Mouse (Mus musculus) midbrain, embryonic 13.5 days (tissue): ENCODE measurements around the gene Selenof. TPM values are rescaled to one million over a fixed set of nuclear protein-coding genes. Genes with fewer than 3 reads are reported as not detected.
"Not testable (repeated sequence)": the region's sequence is repeated elsewhere in the genome, so short reads cannot be mapped to it uniquely, and the experiment has no call there.

Experiments used
- ATAC-seq: fragments of 200-750 bp; cut with Nextera tagmentation; 2 replicates; pipeline ENCODE4 v1.8.0; 2017; ENCODE audit warnings: mild to moderate bottlenecking, moderate TSS enrichment, moderate library complexity
- H3K27ac ChIP-seq: fragments of 300-500 bp; sonication (generic); 2 replicates; pipeline ENCODE4 v1.5.1; 2015; ENCODE audit warnings: inconsistent platforms, mild to moderate bottlenecking, moderate library complexity
- H3K27me3 ChIP-seq: fragments of 300-500 bp; sonication (generic); 2 replicates; pipeline ENCODE4 v1.6.1; 2015; ENCODE audit warnings: mild to moderate bottlenecking, inconsistent platforms
- H3K36me3 ChIP-seq: fragments of 300-500 bp; sonication (generic); 2 replicates; pipeline ENCODE4 v1.6.1; 2015; ENCODE audit warnings: mild to moderate bottlenecking, inconsistent platforms
- H3K4me1 ChIP-seq: fragments of 300-500 bp; sonication (generic); replicated peaks from 2 replicates; pipeline ENCODE4 v1.6.1; 2015; ENCODE audit warnings: inconsistent platforms
- H3K4me2 ChIP-seq: fragments of 300-500 bp; sonication (generic); replicated peaks from 2 replicates; pipeline ENCODE4 v1.6.1; 2015; ENCODE audit warnings: moderate library complexity, mild to moderate bottlenecking, inconsistent platforms
- H3K4me3 ChIP-seq: fragments of 300-500 bp; sonication (generic); replicated peaks from 2 replicates; pipeline ENCODE4 v1.5.1; 2015; ENCODE audit warnings: mild to moderate bottlenecking, inconsistent platforms
- H3K9ac ChIP-seq: fragments of 300-500 bp; sonication (generic); replicated peaks from 2 replicates; pipeline ENCODE4 v1.6.1; 2015; ENCODE audit warnings: mild to moderate bottlenecking, inconsistent platforms
- H3K9me3 ChIP-seq: fragments of 300-500 bp; sonication (generic); 2 replicates; pipeline ENCODE4 v1.6.1; 2016; ENCODE audit warnings: mild to moderate bottlenecking, inconsistent platforms
- WGBS: fragments of 180-500 bp; shearing (Covaris S2); methylation state at CpG from one replicate; pipeline ENCODE4 v1.1.7; 2015; 5-methylcytosine and 5-hydroxymethylcytosine counted together
- polyA plus RNA-seq: library from polyadenylated mRNA; unstranded; fragments of >200 nt; fragmentation: Nextera tagmentation; extraction: Ambion mirVana; gene quantifications from 2 replicates; pipeline ENCODE4 v1.2.1, GENCODE M21; 2015

The Selenof gene
- polyA plus RNA-seq, 1 experiment from 2014 or later = 518 TPM

GRCm38 (mm10) chr3:144584789-144585553 is 14.9 kb downstream of the Selenof start:
- Histone ChIP-seq H3K9ac (no peak overlapping the region), H3K4me3 (no peak overlapping the region), H3K4me1 (peaks cover 10% of the 10 kb centered on the region), H3K27ac (no peak overlapping the region), H3K4me2 (no peak overlapping the region), H3K36me3 (peaks cover 39% of the 10 kb centered on the region), H3K9me3 (no peaks in the 10 kb centered on the region), H3K27me3 (no peaks in the 10 kb centered on the region)
- 88% methylated on average over 6 of the region's 6 CpGs for WGBS
- no peak for ATAC-seq

GRCm38 (mm10) chr3:144586731-144587130 is 16.6 kb downstream of the Selenof start:
- peaks cover 10% of the 10 kb centered on the region for H3K4me1 ChIP-seq
- H3K27ac ChIP-seq = no peak overlapping the region
- H3K9me3 ChIP-seq = no peaks in the 10 kb centered on the region
- no peak overlapping the region for H3K4me2 ChIP-seq
- ATAC-seq = no peak
- H3K4me3 ChIP-seq = no peak overlapping the region
- H3K27me3 ChIP-seq = no peaks in the 10 kb centered on the region
- H3K36me3 ChIP-seq = peaks cover 40% of the 10 kb centered on the region
- WGBS = 92% methylated on average over 7 of the region's 7 CpGs
- H3K9ac ChIP-seq = no peak overlapping the region

- Histone ChIP-seq H3K4me1 (peaks cover 7% of the 10 kb centered on the region; the same call in 1 of the 2 replicates), H3K9ac (no peak overlapping the region), H3K27ac (no peak overlapping the region), H3K4me3 (no peak overlapping the region), H3K36me3 (peaks cover 28% of the 10 kb centered on the region), H3K9me3 (no peaks in the 10 kb centered on the region), H3K27me3 (no peaks in the 10 kb centered on the region), H3K4me2 (no peak overlapping the region)
- WGBS = 82% methylated on average over 8 of the region's 8 CpGs
- ATAC-seq = no peak
Observed at GRCm38 (mm10) chr3:144589189-144589890, 19.2 kb downstream of the Selenof start.

GRCm38 (mm10) chr3:144592992-144593785 is 23.1 kb downstream of the Selenof start:
- Histone ChIP-seq H3K9ac (no peak overlapping the region), H3K4me2 (no peak overlapping the region), H3K4me1 (peaks cover 18% of the 10 kb centered on the region), H3K27ac (no peak overlapping the region), H3K9me3 (no peaks in the 10 kb centered on the region), H3K36me3 (peaks cover 31% of the 10 kb centered on the region), H3K4me3 (no peak overlapping the region), H3K27me3 (no peaks in the 10 kb centered on the region)
- ATAC-seq = no peak
- WGBS = 78% methylated on average over 9 of the region's 9 CpGs

- Histone ChIP-seq H3K9ac (no peak overlapping the region), H3K4me3 (no peak overlapping the region), H3K9me3 (no peaks in the 10 kb centered on the region), H3K27me3 (no peaks in the 10 kb centered on the region), H3K4me2 (no peak overlapping the region), H3K4me1 (peaks cover 14% of the 10 kb centered on the region), H3K36me3 (peaks cover 25% of the 10 kb centered on the region; the same call in 1 of the 2 replicates), H3K27ac (no peak overlapping the region)
- 45% methylated on average over 4 of the region's 4 CpGs for WGBS
- peak; percentile 62; the same call in 1 of the 2 replicates for ATAC-seq
Observed at GRCm38 (mm10) chr3:144597121-144597520, 27.0 kb downstream of the Selenof start.

- no peaks in the 10 kb centered on the region for H3K9me3 ChIP-seq
Observed at GRCm38 (mm10) chr3:144597790-144598467, 27.8 kb downstream of the Selenof start.

GRCm38 (mm10) chr3:144602413-144602812 is 32.3 kb downstream of the Selenof start:
- Histone ChIP-seq H3K4me1 (peaks cover 10% of the 10 kb centered on the region), H3K9ac (no peak overlapping the region), H3K27ac (no peak overlapping the region), H3K36me3 (peaks cover 9% of the 10 kb centered on the region; the same call in 1 of the 2 replicates), H3K4me2 (no peak overlapping the region), H3K4me3 (no peak overlapping the region), H3K27me3 (no peaks in the 10 kb centered on the region), H3K9me3 (no peaks in the 10 kb centered on the region)
- 75% methylated on average over 4 of the region's 4 CpGs for WGBS
- ATAC-seq = no peak

More at GRCm38 (mm10) chr3:144597790-144598467, 27.8 kb downstream of the Selenof start:
- no peaks in the 10 kb centered on the region for H3K27me3 ChIP-seq
- H3K36me3 ChIP-seq = peaks cover 25% of the 10 kb centered on the region; the same call in 1 of the 2 replicates
- 0 out of 2 replicates have a peak overlapping the region, but pooled peaks have one; percentile 6 for H3K27ac ChIP-seq
- H3K9ac ChIP-seq = no peak overlapping the region
- ATAC-seq = peak; percentile 62; the same call in 1 of the 2 replicates
- no peak overlapping the region for H3K4me2 ChIP-seq
- peaks cover 14% of the 10 kb centered on the region for H3K4me1 ChIP-seq
- WGBS = 33% methylated on average over 12 of the region's 12 CpGs
- H3K4me3 ChIP-seq = no peak overlapping the region

GRCm38 (mm10) chr3:144602819-144603218 is 32.7 kb downstream of the Selenof start:
- no peak overlapping the region for H3K4me3 ChIP-seq
- ATAC-seq = no peak
- WGBS = 82% methylated on average over 7 of the region's 7 CpGs
- H3K4me2 ChIP-seq = no peak overlapping the region
- no peak overlapping the region for H3K9ac ChIP-seq
- H3K4me1 ChIP-seq = peaks cover 7% of the 10 kb centered on the region
- H3K36me3 ChIP-seq = peaks cover 9% of the 10 kb centered on the region; the same call in 1 of the 2 replicates
- no peaks in the 10 kb centered on the region for H3K9me3 ChIP-seq
- no peak overlapping the region for H3K27ac ChIP-seq
- H3K27me3 ChIP-seq = no peaks in the 10 kb centered on the region

GRCm38 (mm10) chr3:144603558-144603957 is 33.5 kb downstream of the Selenof start:
- H3K27ac ChIP-seq = no peak overlapping the region
- ATAC-seq = no peak
- no peak overlapping the region for H3K4me3 ChIP-seq
- 89% methylated on average over 3 of the region's 3 CpGs for WGBS
- no peaks in the 10 kb centered on the region for H3K4me1 ChIP-seq
- peaks cover 9% of the 10 kb centered on the region; the same call in 1 of the 2 replicates for H3K36me3 ChIP-seq
- no peaks in the 10 kb centered on the region for H3K27me3 ChIP-seq
- H3K9me3 ChIP-seq = no peaks in the 10 kb centered on the region
- no peak overlapping the region for H3K9ac ChIP-seq
- no peak overlapping the region for H3K4me2 ChIP-seq

- no peak overlapping the region for H3K4me2 ChIP-seq
- H3K27ac ChIP-seq = no peak overlapping the region
- 79% methylated on average over 7 of the region's 7 CpGs for WGBS
- ATAC-seq = no peak
- H3K9me3 ChIP-seq = no peaks in the 10 kb centered on the region
- no peaks in the 10 kb centered on the region for H3K27me3 ChIP-seq
- H3K36me3 ChIP-seq = peaks cover 9% of the 10 kb centered on the region; the same call in 1 of the 2 replicates
- H3K4me1 ChIP-seq = no peaks in the 10 kb centered on the region
- H3K4me3 ChIP-seq = no peak overlapping the region
- no peak overlapping the region for H3K9ac ChIP-seq
Observed at GRCm38 (mm10) chr3:144604205-144604604, 34.1 kb downstream of the Selenof start.

GRCm38 (mm10) chr3:144605811-144606210 is 35.7 kb downstream of the Selenof start:
- H3K4me2 ChIP-seq, ATAC-seq, H3K9ac ChIP-seq, H3K36me3 ChIP-seq, H3K27ac ChIP-seq, H3K4me3 ChIP-seq, H3K9me3 ChIP-seq, H3K27me3 ChIP-seq, H3K4me1 ChIP-seq: not testable (repeated sequence)
- WGBS = 69% methylated on average over 7 of the region's 7 CpGs
